Mouse (Mus musculus): ENCODE results near the gene Sumo3.

The Sumo3 gene

DNA sequence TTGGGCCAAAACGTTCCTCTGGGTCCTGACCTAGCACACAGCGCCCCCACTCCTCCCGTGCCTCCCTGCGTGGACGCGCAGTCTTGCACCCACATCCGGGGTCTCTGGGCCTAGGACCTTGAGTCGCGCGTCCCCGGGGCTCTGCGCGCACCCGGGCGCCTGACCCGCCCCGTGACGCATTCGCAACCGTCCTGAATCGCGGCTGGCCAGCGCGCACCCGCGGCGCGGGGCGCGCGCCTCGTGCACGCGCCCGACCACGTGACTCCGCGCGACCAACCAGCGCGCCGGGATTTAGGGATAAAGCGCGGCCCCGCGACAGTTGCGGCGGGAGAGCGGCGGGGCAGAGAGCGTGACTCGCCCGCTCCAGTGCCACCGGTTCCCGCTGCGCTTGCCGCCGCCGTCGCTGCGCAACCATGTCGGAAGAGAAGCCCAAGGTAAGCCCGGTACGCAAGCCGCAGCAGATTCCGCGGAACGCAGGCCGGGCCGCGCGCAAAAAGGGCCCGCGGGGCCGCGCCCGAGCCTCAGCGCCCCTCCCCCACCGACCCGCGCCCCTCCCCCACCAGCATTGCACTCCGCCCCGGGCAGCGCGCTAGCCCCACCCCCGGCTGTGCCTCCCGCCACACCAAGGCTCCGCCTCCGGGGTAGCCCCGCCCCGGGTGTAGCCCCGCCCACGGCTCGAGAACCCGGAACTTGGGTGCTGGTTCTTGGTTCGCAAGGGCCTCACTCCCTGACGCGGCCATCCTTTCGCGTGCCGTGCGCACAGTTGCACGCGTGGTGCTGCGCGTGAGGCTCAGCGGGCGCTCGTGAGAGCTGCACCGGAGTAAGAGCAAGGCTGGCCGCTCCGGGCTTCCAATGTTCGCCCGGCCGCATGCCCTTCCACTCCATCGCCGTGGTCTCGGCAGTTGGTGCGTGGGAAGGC is at the start of gene Sumo3, which contains the start of gene Gm49325:
Gene Sumo3, plus strand, starts transcription at position 190 of the 919 bp plus-strand sequence.
Gene Gm49325, plus strand, starts transcription at position 290 of the 919 bp plus-strand sequence.
- peak; percentile 80 for DNase-seq (ENCODE audit: low read depth, low spot score)

DNA sequence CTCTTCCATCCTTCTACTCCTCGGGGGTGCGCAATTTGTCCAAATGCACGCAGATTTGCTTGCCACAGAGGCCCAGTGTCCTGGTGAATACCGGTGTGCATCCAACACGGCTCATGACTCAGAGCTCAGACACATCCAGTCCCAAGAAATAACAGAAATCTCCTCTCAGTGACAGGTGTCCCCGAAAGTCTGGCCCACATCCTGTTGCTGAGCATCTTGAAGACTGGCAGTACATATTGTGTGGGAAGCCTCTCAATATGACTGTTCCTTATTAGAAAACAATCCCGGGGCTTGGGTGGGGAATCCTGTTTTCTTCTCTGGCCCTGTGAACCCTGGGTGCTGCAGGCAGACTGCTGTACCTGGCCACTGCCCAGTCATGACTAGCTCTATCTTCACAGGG is 49.3 kb upstream of the Sumo3 start:
- no peak for DNase-seq (ENCODE audit: low read depth, low spot score)

DNA sequence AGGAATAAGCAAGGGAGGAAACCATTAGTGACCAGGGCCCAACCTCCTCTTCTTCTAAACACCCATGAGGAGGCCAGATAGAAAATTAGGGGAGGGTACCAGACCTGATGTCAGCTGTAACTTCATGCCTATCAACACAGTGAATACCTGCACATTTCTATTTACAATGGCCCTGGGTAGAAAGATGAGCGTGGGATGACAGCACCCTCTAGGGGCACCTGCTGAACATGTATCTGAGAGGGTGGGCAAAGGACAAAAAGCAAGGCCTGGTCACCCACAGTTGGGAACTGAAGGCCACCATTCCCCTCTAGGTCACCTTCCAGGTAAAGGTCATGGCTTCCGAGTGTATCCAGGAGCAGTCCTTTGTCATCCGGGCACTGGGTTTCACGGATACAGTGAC is 48.3 kb upstream of the Sumo3 start:
- DNase-seq (ENCODE audit: low read depth, low spot score) = no peak

DNA sequence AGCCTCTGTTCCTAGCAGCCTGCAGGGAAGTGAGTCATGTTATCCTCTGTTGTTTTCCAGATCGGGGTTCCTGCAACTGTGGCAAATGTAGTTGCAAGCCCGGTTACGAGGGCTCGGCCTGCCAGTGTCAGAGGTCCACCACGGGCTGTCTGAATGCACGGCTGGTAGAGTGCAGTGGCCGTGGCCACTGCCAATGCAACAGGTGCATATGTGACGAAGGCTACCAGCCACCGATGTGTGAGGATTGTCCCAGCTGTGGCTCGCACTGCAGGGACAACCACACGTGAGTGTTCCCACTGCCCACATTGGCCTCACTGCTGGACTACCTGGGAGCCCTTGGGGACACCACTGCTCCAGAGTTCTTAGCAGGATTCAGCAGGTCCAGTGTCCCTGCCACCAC is 45.8 kb upstream of the Sumo3 start:
- no peak for DNase-seq (ENCODE audit: low read depth, low spot score)

DNA sequence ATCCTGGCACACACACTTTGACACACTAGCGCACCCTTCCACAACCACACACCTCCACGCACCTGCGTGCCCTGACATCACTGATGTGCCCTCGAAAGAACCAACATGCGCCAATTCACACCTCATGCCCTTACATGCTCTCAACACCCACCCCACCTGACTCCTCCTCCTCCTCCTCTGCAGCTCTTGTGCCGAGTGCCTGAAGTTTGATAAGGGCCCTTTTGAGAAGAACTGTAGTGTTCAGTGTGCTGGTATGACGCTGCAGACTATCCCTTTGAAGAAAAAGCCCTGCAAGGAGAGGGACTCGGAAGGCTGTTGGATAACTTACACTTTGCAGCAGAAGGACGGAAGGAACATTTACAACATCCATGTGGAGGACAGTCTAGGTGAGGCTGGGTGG is 45.1 kb upstream of the Sumo3 start:
- no peak for DNase-seq (ENCODE audit: low read depth, low spot score)

DNA sequence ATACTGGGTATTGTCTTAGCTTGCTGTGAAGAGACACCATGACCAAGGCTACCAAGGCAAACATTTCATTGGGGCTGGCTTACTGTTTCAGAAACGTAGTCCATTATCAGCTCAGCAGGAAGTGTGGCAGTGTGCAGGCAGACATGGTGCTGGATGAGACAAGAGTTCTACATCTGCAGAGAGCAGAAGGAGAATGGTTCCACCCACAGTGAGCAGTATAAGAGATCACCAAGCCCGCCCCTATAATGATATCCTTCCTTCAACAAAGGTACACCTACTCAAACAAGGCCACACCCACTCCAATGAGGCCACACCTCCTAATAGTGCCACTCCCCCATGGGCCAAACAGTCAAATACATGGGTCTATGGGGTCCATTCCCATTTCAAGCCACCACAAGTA is 44.4 kb upstream of the Sumo3 start:
- no peak for DNase-seq (ENCODE audit: low read depth, low spot score)

DNA sequence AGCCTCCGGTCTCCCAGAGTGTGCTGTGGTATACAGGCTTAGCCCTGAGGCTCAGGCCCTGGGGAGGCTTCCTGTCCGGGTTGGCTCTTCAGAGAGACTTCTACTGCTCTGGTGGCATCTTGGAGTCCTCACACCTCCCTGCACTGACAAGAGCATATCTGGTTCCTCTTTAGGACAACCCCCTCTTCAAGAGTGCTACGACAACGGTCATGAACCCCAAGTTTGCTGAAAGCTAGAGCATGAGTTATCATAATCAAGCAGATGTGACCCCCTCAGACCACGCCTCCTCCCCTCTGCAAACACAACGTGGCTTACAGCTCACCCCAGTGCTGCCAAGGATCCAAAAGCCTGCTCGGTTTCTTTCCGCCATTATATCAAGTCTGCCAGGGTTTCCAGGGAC is 40.9 kb upstream of the Sumo3 start:
- DNase-seq (ENCODE audit: low read depth, low spot score) = no peak

DNA sequence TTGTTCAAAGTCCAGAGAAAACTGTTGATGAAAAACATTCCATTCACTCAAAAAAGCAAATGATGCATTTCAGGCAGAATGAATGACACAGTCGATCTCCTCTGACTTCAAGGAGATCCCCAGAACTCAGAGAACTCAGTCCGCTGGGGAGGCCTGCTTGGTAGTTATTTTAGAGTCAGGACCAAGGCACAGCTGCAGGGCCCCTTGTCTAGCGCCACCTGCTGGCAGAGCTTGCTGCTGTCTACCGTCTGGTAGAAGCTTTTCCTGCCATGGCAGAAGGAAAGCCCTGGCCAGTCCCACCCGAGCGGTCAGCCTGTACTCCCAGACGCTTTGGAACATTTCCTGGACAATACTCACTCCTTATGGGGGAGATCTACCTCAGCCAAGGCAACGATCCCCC is 39.2 kb upstream of the Sumo3 start:
- DNase-seq (ENCODE audit: low read depth, low spot score) = no peak

DNA sequence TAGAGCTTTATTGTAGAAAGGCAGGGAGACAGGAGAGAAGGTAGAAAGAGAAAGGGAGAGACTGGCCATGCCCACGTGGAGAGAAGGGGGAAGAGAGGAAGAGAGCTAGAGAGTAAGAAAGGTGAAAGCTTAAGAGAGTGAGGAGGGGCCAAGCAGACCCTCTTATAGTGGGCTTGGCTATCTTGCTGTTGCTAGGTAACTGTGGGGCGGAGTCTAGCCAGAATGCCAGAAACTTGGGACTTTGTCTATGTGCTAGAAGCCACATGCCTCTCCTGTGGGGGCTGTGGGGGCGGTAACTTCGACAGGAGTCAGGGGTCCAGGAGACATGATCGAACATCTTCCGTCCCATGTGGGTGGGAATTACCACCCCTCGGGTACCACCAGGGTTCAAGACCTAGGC is 36.4 kb upstream of the Sumo3 start:
- no peak for DNase-seq (ENCODE audit: low read depth, low spot score)

DNA sequence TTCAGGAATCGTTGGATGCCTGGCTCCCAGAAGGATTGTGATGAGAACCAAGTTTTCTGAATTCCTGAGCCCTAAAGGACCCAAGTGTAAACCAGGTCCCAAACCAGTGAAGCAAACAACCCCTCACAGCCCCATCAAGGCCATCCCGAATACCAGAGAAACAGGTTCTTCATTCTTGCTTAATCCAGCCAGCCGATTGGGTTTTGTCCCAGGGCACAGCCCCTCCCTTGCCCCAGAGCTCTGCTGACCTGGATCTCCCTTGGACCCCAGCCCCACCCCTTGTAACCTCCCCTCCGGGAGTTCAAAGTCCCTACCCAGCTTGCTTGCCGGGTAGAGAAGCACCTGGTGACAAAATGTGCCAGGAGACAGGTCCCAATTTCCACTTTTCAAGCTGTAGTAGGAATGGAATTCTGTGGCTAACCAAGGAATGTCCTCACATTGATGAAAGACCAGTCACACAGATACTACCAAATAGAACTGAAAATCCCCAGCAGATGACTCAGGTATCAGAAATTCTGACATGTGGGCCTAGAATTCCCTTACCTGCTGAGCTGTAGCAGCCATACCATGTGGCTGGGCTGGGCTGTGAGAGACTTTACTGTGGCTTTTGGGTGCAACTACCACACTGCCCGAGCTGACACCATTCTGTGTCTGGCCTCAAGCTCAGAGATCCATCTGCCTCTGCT is 35.8 kb upstream of the Sumo3 start:
- no peak for DNase-seq (ENCODE audit: low read depth, low spot score)

DNA sequence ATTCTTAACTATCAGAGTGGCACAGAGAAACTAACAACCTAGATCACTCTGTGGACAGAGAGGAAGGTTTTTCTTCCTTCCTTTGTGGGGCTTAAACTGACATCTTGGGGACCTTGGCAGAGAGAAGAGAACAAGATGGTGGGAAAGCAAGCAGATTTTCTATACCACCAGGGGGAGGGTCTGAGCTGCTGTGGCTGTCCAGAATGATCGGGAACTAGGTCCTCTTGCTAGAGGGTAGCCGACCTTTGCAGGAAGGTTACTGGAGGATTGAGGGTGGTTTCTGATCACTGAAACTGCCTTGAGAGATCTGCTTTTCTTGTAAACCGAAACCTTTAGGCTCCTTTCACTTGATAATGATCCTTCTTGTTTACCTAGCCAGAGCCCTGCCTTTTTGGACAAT is 33.7 kb upstream of the Sumo3 start:
- DNase-seq (ENCODE audit: low read depth, low spot score) = no peak

DNA sequence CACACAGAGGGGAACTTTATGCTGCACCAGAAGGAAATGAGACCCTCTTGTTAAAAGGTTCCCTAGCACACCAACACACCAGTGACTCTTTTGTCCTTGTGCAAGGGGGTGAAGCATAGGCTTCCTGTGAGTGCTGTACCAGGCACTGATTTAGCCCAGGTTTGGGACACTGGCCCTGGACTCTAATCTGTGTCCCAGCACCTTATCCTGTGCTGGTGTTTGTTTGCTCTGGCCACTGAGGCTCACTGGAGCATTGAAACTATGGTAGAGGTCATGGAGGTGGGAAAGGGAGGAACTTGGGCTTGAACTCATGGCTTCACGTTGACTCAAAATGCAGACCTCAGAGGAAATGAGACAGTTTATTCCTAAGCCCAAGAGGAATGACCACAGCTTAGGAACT is 32.7 kb upstream of the Sumo3 start:
- no peak for DNase-seq (ENCODE audit: low read depth, low spot score)

DNA sequence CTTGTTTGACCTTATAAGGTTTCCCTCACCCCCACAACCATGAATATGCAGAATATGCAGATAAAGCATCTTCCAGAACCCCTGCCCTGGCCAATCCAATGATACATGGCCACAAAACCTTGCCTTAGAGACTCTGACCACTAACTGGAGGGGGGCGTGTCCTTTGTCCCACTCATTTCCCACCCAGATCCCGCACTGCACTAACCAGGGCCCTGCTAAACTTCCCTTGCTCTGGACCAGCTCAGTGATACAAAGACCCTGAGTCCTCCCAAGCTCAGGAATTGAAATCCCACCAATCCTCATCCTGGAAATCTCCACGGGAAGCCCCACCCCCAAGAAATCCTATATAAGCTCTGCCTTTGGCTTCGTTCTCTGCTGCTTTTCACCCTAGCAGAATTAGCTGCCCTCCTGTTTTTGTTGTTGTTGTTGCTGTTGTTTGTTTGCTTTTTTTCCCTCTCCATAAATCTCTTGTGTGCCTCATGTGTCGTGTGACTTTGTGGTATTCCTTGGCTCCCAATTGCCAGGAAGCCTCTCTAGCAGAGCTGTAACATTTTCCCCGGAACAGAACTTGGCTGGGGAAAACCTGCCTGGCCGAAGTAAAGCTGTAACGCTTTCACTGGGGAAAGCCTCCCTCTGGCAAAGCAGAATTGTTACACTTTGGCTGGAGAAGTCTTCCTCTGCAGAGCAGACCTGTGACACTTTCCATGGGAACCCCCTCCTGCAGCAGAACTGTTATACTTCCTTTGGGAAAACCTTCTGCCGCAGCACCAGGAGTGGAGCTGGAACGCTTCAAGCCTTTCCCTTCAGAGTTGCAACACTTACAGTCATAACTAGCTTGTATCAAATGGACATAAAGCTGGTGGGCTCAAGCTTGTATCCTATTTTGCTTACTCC is 25.6 kb upstream of the Sumo3 start:
- no peak for DNase-seq (ENCODE audit: low read depth, low spot score)

DNA sequence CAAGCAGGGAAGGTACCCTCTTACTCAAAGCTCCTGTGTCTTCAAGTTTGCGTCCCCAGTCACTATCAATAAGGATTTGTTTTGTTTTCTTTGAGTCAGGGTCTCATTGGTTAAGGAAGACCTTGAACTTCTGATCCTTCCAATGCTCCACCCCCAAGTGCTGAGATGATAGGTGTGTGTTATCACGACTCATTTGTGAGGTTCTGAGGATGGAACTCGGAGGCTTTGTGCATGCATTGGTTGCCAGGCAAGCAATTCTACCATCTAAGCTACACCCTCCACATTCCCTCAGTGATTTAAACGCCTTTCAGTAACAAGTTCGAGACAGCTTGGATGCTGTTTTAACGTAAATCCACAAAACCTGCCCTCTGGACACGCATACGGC is 24.9 kb upstream of the Sumo3 start:
- DNase-seq (ENCODE audit: low read depth, low spot score) = no peak

DNA sequence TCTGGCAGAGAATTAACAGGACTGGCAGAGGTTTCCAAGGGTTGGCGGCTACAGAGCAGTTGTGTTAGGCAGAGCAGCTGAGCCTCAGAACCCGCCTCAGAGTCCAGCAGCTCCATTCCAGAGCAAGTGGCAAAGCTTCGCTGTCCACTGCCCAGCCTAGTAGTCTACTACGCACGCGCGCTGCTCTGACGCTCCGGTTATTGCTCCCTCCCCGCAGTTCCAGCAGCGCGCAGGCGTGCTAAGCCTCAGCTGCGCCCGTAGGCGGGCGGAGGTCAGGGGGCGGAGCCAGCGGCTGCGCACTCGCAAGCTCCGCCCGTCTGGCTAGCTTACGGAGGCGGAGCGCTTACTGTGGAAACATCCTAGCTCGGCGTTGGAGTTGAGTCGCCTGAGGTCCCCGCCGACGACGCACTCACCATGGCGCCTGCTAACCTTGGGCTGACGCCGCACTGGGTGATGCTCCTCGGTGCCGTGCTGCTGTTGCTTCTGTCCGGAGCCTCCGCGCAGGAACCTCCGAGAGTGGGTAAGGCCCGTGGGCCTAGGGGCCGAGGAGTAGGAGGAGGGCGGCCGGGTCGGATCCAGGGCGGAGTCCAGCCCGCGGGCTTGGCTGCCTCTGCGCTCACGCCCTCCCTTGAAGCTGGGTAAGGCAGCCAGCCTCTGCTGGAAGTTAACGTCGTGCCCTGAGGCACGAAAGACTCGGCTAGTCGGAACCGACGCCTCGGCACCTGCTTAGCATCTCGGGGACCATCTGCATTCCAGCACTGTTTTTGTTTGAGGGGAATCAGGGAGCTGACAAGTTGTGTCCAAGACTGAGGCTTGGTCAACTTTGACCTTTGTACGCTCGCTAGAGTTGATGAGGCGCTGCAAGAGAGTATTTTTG is 24.3 kb upstream of the Sumo3 start, which contains the start of gene Pttg1ip:
Gene Pttg1ip, plus strand, starts transcription at position 313 of the 877 bp plus-strand sequence.
- DNase-seq (ENCODE audit: low read depth, low spot score) = peak; percentile 96

DNA sequence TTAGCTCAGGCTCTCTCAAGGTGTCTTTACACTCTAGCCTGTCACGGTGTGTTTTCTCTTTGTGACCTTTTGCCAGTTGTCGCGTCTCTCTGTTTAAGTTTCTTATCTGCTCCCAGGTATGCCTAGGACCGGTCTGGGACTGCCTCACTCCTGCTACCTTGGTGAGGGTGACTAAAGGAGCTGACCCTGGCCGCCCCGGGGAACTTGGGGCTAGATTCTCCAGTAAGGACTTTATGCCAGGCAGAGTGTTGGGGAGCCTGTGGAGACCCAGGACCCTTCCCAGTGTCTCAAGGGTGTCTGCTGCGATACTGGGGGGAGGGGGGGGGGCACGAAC is 23.6 kb upstream of the Sumo3 start:
- DNase-seq (ENCODE audit: low read depth, low spot score) = no peak

DNA sequence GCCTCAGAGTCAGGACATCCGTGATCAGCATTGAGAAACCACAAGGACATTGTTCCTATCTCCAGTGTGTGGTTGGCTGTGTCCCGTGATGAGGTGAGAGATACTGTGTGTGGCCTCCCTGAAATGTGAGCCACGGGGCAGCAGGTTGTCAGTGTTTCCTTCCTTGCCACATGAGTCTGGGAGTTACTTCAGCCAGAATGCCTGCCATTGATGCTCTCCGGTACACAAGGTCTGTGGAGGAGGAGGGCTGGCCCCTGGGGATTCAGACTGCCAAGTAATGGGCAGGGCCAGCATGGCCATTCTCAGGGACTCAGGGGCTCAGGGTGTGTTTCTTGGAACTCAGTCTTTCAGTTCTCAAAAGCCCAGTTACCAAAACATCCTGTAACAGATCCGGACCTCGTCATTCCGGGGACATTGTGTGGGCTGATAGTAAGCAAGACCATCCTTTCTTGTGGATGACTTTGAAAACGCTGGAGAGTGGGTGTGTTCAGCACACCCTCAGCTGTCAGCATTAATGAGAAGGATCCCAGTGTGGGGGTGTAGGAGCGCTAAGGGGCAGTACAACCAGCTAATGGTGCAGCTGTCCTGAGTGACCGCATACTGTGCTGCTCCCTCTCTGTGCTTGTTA is 22.0 kb upstream of the Sumo3 start:
- DNase-seq (ENCODE audit: low read depth, low spot score) = no peak

DNA sequence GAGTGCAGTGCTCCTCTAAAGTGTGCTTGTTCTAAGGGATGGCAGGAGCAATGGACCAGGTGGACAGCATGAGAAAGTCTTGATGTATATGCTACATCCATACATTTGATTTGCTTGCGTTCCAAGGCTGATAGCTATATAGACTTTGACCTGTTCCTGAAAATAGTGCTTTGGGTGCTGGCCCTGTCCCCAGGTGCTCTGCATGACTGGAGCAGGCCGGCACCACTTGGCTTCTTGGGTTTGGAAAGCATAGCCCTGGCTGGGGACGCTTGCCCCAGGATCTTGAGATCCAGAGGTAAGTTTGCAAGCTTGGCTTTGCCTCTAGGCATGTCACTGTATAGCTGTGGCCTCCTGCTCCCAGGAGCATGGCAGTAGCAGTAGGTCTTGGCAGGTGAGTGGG is 19.3 kb upstream of the Sumo3 start:
- no peak for DNase-seq (ENCODE audit: low read depth, low spot score)

DNA sequence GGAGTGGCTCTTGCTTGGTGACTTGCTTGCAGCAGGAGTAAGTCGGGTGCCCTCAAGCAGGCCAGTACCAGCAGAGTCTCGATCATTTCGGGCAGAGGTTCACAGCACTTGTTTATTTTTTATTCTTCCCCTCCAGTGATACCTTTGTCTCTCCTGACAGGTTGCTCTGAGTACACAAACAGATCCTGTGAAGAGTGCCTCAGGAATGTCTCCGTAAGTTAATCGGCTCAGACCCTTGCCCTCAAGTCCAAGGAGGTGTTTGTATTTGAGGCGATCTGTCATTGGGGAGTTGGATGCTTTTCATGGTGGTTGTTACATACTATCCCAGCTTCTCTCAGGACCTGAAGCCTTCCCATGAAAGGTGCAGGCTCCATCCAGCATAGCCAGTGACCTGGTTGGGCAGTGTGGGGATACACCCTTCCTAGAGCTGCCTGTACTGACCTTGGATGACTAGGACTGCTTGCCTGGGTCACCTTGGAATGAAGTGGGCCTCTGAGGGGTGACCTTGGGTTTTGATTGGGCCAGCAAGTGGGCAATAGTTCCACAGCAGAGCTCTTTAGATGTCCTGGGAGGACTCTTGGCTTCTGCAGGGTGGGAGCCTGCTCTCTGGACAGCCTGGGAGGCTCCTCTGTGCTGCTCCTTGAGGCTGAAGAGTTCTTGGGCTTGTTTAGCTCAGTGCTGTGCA is 18.7 kb upstream of the Sumo3 start:
- no peak for DNase-seq (ENCODE audit: low read depth, low spot score)

DNA sequence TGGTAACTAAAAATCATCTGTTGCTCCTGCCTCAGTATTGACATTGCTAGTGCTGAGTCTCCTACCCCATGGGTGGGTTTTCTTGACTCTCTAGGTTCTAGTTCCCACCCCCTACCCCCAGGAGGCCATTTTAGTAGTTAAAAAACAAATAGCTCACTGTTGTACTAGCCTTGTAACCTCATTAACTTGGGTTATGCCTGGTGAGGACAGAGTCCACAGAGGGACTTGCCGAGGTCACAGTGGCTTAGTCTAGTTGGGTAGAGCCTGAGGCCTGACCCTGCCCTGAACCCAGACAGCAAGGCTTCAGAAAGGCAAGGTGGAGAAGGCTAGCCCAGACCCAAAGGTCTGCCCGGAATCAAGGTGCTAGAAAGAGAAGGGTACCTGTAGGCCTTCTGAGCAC is 17.9 kb upstream of the Sumo3 start:
- no peak for DNase-seq (ENCODE audit: low read depth, low spot score)

Measured in telencephalon, adult 2 months (tissue).